Mouse (Mus musculus): ENCODE results near the gene Gm21987.

Gene Gm21987

DNA sequence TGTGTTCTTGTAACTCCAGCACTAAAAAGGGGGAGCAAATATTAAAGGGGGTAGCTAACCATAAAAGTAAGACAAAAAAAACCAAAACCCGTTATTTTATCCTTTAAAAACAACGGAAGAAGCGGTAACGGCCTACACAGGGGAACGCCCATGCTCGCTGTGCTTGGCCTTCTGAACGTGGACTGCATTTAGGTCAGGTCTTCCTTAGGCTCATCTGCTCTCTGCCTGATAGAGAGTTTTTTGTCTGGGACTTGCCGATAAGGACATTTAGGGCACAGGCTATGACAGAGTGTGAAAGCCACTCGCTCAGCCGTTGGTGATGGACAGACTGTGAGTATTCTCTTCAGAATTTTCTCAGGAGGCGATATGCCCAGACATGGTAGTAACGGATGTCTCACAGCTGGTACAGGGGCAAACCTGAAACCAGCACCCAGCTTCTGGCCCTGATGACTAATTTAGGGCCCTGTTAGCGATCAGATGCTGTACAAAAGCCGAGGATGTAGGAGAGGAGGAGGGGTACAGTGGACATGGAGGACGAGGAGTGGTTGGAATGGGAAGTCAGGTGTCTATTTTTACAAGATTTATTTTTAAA is 25.0 kb downstream of the Gm21987 start:
- DNase-seq (ENCODE audit: low spot score): no peak

DNA sequence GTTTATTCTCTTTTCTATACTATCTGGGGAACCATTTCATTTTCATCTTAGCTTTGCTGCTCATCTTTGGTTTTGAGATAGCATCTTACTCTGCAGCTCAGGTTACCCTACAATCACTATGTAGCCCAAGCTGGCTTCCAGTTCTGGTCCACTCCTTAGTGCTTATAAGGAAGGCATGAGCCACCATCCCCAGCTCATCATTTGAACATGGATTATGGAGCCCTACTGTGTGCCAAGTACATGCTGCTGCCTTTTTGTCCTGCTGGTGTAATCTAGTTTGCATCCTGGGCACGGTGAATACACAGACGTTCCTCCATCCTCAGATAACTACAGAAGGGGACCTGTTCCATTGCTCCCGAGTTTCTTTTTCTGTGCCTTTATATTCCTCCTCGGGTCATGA is 26.0 kb downstream of the Gm21987 start:
- no peak for DNase-seq (ENCODE audit: low spot score)

GRCm38 (mm10) chr16:38373439-38373838 is 26.6 kb downstream of the Gm21987 start:
- no peak for DNase-seq (ENCODE audit: low spot score)

- no peak for DNase-seq (ENCODE audit: low spot score)
Measured at GRCm38 (mm10) chr16:38373941-38374340, 27.1 kb downstream of the Gm21987 start.

GRCm38 (mm10) chr16:38374379-38375140 is 27.7 kb downstream of the Gm21987 start:
- no peak for DNase-seq (ENCODE audit: low spot score)

DNA sequence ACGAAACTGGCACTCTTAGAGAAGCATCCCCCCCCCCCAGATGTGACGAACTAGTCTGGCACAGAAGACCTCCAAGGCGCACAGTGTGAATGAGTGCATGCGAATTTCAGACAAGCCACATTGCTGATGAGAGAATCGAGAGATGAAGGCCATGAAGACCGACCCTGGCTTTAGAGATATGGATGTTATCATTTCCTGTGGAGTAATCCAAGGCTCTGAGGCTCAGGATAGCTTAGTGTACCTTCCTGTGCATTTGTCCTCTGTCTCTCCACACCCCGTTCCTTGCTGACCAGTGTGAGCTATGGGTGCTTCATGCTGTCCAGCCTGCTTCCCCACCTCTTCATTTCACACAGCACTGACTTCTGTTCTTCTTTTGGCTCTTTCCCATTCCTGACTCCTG is 28.3 kb downstream of the Gm21987 start:
- no peak for DNase-seq (ENCODE audit: low spot score)

GRCm38 (mm10) chr16:38376163-38376840 is 29.5 kb downstream of the Gm21987 start:
- no peak for DNase-seq (ENCODE audit: low spot score)

DNA sequence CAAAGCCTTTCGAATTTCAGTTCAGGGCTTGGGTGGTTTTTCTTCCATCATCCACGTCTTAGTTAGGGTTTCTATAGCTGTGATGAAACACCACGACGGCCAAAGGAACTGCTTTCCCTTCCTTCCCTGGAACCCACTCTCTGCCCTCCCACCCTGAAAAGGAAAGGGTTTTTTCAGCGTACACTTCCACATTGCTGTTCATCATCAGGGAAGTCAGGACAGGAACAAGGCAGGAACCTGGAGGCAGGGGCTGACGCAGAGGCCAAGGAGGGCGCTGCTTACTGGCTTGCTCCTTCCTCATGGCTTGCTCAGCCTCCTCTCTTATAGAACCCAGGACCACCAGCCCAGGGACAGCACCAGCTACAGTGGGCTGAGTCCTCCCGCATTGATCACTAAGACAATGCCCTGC is 30.0 kb downstream of the Gm21987 start:
- DNase-seq (ENCODE audit: low spot score): no peak

DNA sequence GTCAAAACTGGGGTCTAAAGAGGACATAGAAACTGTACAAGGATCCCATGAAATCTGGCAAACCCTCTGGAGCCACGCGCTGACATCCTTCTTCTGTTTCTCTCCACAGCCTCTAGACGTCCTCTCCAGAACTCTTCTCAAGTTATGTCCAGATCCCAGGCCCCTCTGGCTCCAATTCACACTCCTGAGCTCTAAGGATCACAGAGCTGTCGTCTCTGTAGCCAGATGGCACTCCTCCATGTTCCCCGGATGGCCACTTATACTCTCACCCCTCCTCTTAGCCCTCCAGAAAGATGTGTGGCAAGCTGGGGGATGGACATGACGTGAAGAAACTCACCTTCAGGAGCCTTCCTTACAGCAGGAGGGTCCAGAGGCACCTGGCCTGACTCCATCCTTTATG is 30.7 kb downstream of the Gm21987 start:
- DNase-seq (ENCODE audit: low spot score): no peak

DNA sequence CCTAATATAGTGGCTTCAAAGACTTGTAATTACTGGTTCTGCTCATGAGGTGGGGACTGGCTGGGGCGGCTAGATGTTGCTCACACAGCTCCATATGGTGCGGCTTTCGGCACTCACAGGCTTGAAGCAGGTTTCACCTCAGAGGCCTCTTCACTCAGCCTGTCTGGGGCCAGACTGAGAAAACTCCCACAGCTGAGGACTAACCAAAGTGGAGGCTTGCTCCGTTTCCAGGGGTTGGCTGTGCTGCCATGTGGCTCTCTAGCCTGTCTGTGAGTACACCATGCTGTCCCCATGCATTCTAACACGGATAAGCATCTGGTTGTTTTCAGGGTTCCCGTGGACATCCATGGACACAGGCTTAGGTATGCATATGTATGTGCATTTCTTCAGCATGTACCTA is 31.8 kb downstream of the Gm21987 start:
- no peak for DNase-seq (ENCODE audit: low spot score)

- DNase-seq (ENCODE audit: low spot score): no peak
Measured at GRCm38 (mm10) chr16:38379088-38379487, 32.2 kb downstream of the Gm21987 start.

GRCm38 (mm10) chr16:38379493-38379892 is 32.7 kb downstream of the Gm21987 start:
- no peak for DNase-seq (ENCODE audit: low spot score)

DNA sequence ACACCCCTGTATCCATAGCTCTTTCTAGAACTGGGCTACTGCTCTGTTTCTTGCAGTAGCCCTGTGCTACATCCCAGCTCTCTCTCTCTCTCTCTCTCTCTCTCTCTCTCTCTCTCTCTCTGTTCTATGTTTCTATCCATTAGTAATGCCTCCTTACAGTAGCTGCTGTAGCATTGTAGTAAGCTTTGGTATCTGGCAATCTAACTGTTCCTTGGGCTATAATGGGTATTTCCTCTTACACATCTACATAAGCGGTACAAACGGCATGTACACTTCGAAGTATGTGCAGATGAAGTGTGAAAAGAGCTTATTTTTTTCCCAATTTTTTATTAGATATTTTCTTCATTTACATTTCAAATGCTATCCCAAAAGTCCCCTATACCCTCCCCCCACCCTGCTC is 33.1 kb downstream of the Gm21987 start:
- no peak for DNase-seq (ENCODE audit: low spot score)

DNA sequence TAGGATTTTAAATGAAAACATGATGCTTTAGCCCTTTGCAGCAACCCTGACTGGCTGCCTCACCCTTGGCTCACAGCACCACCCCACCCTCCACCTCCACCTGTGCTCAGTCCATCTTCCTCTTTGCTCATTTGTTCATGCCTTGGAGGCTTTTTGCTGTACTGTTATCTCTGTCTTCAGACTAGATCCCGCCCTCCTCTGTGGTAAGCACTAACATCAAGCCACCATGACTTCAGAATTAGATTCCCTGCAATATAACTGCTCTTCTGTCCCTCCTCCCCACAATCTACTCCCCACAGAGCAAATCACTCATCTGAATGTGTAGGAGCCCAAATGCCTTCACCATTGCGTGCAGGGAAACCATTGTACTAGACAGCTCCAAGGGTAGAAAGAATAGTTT is 36.8 kb downstream of the Gm21987 start:
- no peak for DNase-seq (ENCODE audit: low spot score)

- no peak for DNase-seq (ENCODE audit: low spot score)
Measured at GRCm38 (mm10) chr16:38385184-38385634, 38.4 kb downstream of the Gm21987 start.

- DNase-seq (ENCODE audit: low spot score): no peak
Measured at GRCm38 (mm10) chr16:38385700-38386099, 38.9 kb downstream of the Gm21987 start.

DNA sequence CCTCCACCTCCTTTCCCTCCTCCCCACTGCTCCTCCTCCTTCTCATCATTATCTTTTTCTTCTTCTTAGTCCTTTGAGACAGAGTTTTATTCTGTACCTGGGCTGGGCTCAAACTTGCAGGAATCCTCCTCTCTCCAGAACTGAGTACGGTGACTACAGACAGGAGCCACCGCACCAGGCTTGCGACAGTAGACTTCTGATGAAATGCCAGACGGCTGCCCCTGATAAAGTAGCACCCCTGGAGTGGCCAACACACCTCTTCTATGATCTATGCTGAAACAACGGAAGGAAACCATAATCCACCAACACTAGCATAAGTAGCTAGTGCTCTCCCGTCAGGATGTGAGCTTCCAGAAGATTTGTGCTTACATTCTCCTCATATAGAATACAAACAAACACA is 40.5 kb downstream of the Gm21987 start:
- DNase-seq (ENCODE audit: low spot score): no peak

- no peak for DNase-seq (ENCODE audit: low spot score)
Measured at GRCm38 (mm10) chr16:38388757-38389156, 41.9 kb downstream of the Gm21987 start.

- DNase-seq (ENCODE audit: low spot score): no peak
Measured at GRCm38 (mm10) chr16:38389284-38389893, 42.5 kb downstream of the Gm21987 start.

DNA sequence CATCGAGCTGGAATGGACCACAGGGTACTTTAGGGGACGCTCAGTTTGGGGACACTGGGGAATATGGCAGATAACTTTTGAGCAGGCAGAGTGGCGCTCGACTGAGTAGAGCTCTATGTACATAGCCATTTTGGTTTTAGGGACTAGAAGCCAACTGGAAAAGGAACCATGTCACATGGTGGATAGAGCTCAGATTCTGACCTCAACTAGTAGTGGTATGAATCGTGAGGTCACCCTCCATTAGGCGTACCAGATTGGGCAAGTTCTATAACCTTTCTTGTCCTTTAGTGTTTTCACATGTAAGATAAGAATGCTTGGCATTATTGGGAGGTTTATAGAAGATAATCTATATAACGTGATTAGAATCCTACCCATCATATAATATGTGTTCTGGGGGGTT is 43.5 kb downstream of the Gm21987 start:
- no peak for DNase-seq (ENCODE audit: low spot score)

- DNase-seq (ENCODE audit: low spot score): no peak
Measured at GRCm38 (mm10) chr16:38392126-38392894, 45.5 kb downstream of the Gm21987 start.

DNA sequence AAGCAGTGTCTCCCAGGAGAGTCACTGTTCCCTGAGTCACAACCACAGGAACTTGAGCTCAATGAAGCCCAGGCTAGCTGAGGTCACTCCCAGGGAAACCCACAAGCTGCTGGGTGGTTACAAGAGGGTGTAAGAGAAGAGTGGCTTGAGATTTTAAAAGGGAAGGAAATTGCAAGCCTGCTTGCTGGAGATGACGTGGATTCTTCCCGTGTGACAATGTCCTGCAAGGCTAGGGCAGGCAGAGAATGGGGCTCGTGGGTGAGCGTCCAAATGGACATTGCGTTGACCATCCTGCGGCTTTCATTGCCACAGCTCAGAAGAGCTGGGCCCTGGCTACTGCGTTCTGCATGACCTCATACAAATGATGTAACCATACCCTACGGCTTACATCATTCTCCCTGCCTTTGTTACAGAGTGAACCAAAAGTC is 47.4 kb downstream of the Gm21987 start:
- DNase-seq (ENCODE audit: low spot score): no peak
